Mouse (Mus musculus) spleen, adult 2 months (tissue): ENCODE data around the gene Mmrn2.

Experiments
- CTCF ChIP-seq: fragments of 200-500 bp; IDR thresholded peaks from 2 replicates; pipeline ENCODE4 v1.5.1; 2011; ENCODE audit warnings: mild to moderate bottlenecking, inconsistent platforms; ENCODE audit not compliant: insufficient read depth, insufficient read length, insufficient replicate concordance; ENCODE audit errors: extremely low read depth
- POLR2A ChIP-seq: fragments of 200-500 bp; IDR thresholded peaks from 2 replicates; pipeline ENCODE4 v1.6.1; 2011; ENCODE audit warnings: low read depth, low read length, inconsistent platforms

- TF ChIP-seq CTCF (no peak), POLR2A (no peak)
Observed at GRCm38 (mm10) chr14:34357671-34358455, 17.4 kb upstream of the Mmrn2 start.
